Mouse (Mus musculus) myocyte (in vitro differentiated cells): Measurements from ENCODE around the gene Scfd2. TPM values are rescaled to one million over a fixed set of nuclear protein-coding genes. Genes with fewer than 3 reads are reported as not detected.

Source experiments
- H3K27me3 ChIP-seq: one replicate; pipeline ENCODE4 v1.6.1; 2011; ENCODE audit not compliant: control insufficient read depth, insufficient read depth, insufficient read length
- H3K36me3 ChIP-seq: one replicate; pipeline ENCODE4 v1.6.1; 2011; ENCODE audit not compliant: control insufficient read depth, insufficient read depth
- H3K4me2 ChIP-seq: one replicate; pipeline ENCODE4 v1.6.1; 2011; ENCODE audit warnings: low read depth, control low read depth
- H3K4me3 ChIP-seq: one replicate; pipeline ENCODE4 v1.5.1; 2011; ENCODE audit warnings: mild to moderate bottlenecking, control low read depth, moderate library complexity
- H3K79me2 ChIP-seq: one replicate; pipeline ENCODE4 v1.6.1; 2011; ENCODE audit not compliant: control insufficient read depth, insufficient read depth
- H3ac ChIP-seq: one replicate; pipeline ENCODE4 v1.6.1; 2011; ENCODE audit not compliant: control insufficient read depth, insufficient read length
- CEBPB ChIP-seq: IDR thresholded peaks from 2 replicates; pipeline ENCODE4 v1.6.1; 2011; ENCODE audit warnings: mild to moderate bottlenecking, moderate library complexity; ENCODE audit not compliant: poor library complexity, insufficient read depth, severe bottlenecking
- E2F4 ChIP-seq: IDR thresholded peaks from one replicate; pipeline ENCODE4 v1.6.1; 2011; ENCODE audit warnings: mild to moderate bottlenecking, control low read depth, moderate library complexity; ENCODE audit not compliant: insufficient read depth
- MAX ChIP-seq: IDR thresholded peaks from one replicate; pipeline ENCODE4 v1.6.1; 2011; ENCODE audit warnings: low read depth, mild to moderate bottlenecking, control low read depth
- MYOD1 ChIP-seq, 3 experiments: IDR thresholded peaks; one replicate each; pipeline ENCODE4 v1.6.1; 2011; ENCODE audit warnings: control low read depth in 2 of 3, low read depth in 2 of 3, mild to moderate bottlenecking in 2 of 3, moderate library complexity in 1 of 3; ENCODE audit not compliant: insufficient read length in 2 of 3, control insufficient read depth in 1 of 3
- MYOG ChIP-seq, 3 experiments: IDR thresholded peaks; one replicate each; pipeline ENCODE4 v1.6.1; 2011; ENCODE audit warnings: control low read depth in 2 of 3, low read depth in 2 of 3, mild to moderate bottlenecking in 2 of 3; ENCODE audit not compliant: insufficient read length in 2 of 3, control insufficient read depth in 1 of 3, insufficient read depth in 1 of 3
- POLR2A ChIP-seq: IDR thresholded peaks from one replicate; pipeline ENCODE4 v1.6.1; 2011; ENCODE audit warnings: low read depth, mild to moderate bottlenecking, control low read depth, moderate library complexity; ENCODE audit not compliant: insufficient read length
- POLR2AphosphoS2 ChIP-seq: IDR thresholded peaks from one replicate; pipeline ENCODE4 v1.6.1; 2011; ENCODE audit warnings: low read depth, control low read depth; ENCODE audit not compliant: insufficient read length
- REST ChIP-seq: IDR thresholded peaks from one replicate; pipeline ENCODE4 v1.6.1; 2011; ENCODE audit warnings: mild to moderate bottlenecking, control low read depth, moderate library complexity; ENCODE audit not compliant: insufficient read depth, insufficient read length
- SRF ChIP-seq: IDR thresholded peaks from one replicate; pipeline ENCODE4 v1.6.1; 2011; ENCODE audit warnings: low read depth; ENCODE audit not compliant: control insufficient read depth, insufficient read length
- TCF12 ChIP-seq: IDR thresholded peaks from one replicate; pipeline ENCODE4 v1.6.1; 2011; ENCODE audit warnings: mild to moderate bottlenecking, control low read depth; ENCODE audit not compliant: poor library complexity, insufficient read depth, severe bottlenecking
- TCF3 ChIP-seq: IDR thresholded peaks from one replicate; pipeline ENCODE4 v1.6.1; 2011; ENCODE audit warnings: low read depth, control low read depth; ENCODE audit not compliant: insufficient read length
- USF1 ChIP-seq: IDR thresholded peaks from one replicate; pipeline ENCODE4 v1.6.1; 2011; ENCODE audit warnings: low read depth, mild to moderate bottlenecking, control low read depth, moderate library complexity
- polyA plus RNA-seq: library from polyadenylated mRNA; unstranded; fragments of >200 nt; fragmentation: generic; extraction: Trizol; gene quantifications from one replicate; pipeline ENCODE4 v1.2.1, GENCODE M21; 2012; ENCODE audit warnings: missing spikeins

Scfd2 gene
- polyA plus RNA-seq, 1 experiment: 7.8 TPM

DNA sequence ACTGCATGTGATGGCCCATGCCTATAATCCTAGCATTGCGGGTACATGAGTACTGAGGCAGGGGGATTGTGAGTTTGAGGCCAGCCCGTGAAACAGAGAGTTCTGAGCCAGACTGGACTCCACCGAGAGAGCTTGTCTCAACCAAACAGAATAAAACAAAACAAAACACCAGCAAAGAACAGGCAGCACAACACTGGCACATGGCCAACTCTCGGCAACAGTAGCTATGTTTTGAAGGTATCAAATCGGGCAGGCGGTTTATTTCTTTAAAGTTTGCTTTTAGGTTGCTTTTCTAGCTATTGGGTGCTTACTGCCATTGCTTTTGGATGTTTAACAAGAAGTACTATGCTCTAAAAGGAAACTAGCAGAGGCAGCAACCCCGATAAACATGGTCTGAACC, 251.9 kb downstream of the Scfd2 start:
- no peaks in the 10 kb centered on the region for H3K36me3 ChIP-seq
- H3K4me3 ChIP-seq: no peak overlapping the region
- no peak for TF ChIP-seq TCF3
- no peak overlapping the region for H3K4me2 ChIP-seq
- no peaks in the 10 kb centered on the region for H3K27me3 ChIP-seq
- H3ac ChIP-seq: no peak overlapping the region
- no peaks in the 10 kb centered on the region for H3K79me2 ChIP-seq

GRCm38 (mm10) chr5:74278428-74278827, 253.1 kb downstream of the Scfd2 start:
- H3K4me2 ChIP-seq: no peak overlapping the region
- no peak overlapping the region for H3ac ChIP-seq
- no peaks in the 10 kb centered on the region for H3K36me3 ChIP-seq
- TF ChIP-seq CEBPB (no peak), TCF3 (no peak), SRF (no peak), MYOG (IDR thresholded peaks at IDR 0.05; ENCODE audit: control insufficient read depth in 1 of 3, insufficient read depth in 1 of 3, insufficient read length in 2 of 3, low read depth in 2 of 3) (no peak), TCF12 (no peak), E2F4 (no peak), USF1 (no peak), POLR2A (no peak), MYOD1 (IDR thresholded peaks at IDR 0.05; ENCODE audit: control insufficient read depth in 1 of 3, insufficient read length in 2 of 3, low read depth in 2 of 3) (no peak), POLR2AphosphoS2 (no peak), MAX (no peak), REST (no peak)
- no peaks in the 10 kb centered on the region for H3K27me3 ChIP-seq
- H3K79me2 ChIP-seq: no peaks in the 10 kb centered on the region
- H3K4me3 ChIP-seq: no peak overlapping the region

GRCm38 (mm10) chr5:74277712-74278111, 253.8 kb downstream of the Scfd2 start:
- TF ChIP-seq MYOG (IDR thresholded peaks at IDR 0.05; ENCODE audit: control insufficient read depth in 1 of 3, insufficient read depth in 1 of 3, insufficient read length in 2 of 3, low read depth in 2 of 3): no peak
- no peak for TF ChIP-seq POLR2A
- TF ChIP-seq MAX: no peak
- no peak for TF ChIP-seq REST
- no peak for TF ChIP-seq SRF
- TF ChIP-seq POLR2AphosphoS2: no peak
- TF ChIP-seq CEBPB: no peak
- TF ChIP-seq MYOD1 (IDR thresholded peaks at IDR 0.05; ENCODE audit: control insufficient read depth in 1 of 3, insufficient read length in 2 of 3, low read depth in 2 of 3): peak in 1 of 3 experiments; percentile 22
- no peak overlapping the region for H3ac ChIP-seq

DNA sequence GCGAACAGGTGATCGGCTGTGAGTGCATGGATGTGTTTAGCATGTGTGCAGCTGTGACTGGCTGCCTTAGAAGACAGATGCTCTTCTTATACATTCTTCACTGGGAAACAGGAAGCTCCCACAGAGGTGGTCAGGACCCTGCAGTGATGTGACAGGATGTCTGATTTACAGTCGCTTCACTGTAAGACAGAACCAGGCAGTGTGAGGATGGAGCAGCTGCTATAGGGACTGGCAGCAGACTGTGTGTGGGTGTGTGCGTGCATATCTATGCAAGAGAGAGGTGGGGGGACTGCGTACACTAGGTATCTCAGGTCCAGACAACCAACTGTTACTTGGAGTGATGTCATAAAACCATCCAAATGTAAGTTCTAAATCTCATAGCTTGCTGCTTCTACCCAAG, 254.3 kb downstream of the Scfd2 start:
- no peak overlapping the region for H3K4me3 ChIP-seq
- TF ChIP-seq MYOD1 (IDR thresholded peaks at IDR 0.05; ENCODE audit: control insufficient read depth in 1 of 3, insufficient read length in 2 of 3, low read depth in 2 of 3) (no peak), POLR2AphosphoS2 (no peak)
- H3K27me3 ChIP-seq: no peaks in the 10 kb centered on the region
- H3K36me3 ChIP-seq: no peaks in the 10 kb centered on the region
- H3ac ChIP-seq: no peak overlapping the region
- H3K79me2 ChIP-seq: no peaks in the 10 kb centered on the region
- no peak overlapping the region for H3K4me2 ChIP-seq

More at GRCm38 (mm10) chr5:74277712-74278111, 253.8 kb downstream of the Scfd2 start:
- no peak overlapping the region for H3K4me3 ChIP-seq
- H3K36me3 ChIP-seq: no peaks in the 10 kb centered on the region
- H3K4me2 ChIP-seq: no peak overlapping the region
- H3K27me3 ChIP-seq: no peaks in the 10 kb centered on the region
- no peaks in the 10 kb centered on the region for H3K79me2 ChIP-seq

DNA sequence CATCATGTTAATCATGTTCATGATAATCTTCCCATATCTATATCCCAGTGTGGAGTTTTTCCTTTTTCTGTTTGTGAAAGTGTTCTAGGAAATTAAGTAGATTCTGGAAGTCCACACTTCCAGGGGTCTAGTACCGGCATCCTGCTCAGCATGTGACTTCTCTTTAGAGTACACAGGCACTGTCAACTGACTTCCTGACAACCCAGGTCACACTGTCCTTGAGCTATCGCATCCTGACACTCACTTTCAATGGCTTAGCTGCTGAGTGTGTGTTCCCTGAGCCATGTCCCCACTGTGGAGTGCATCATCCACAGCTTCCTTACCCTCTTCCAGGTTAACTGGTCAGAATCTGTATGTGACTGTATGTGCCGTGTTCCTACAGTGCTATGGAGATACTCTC, 258.2 kb downstream of the Scfd2 start:
- TF ChIP-seq CEBPB: no peak
- TF ChIP-seq MAX: no peak
- TF ChIP-seq TCF12: no peak
- TF ChIP-seq MYOD1 (IDR thresholded peaks at IDR 0.05; ENCODE audit: control insufficient read depth in 1 of 3, insufficient read length in 2 of 3, low read depth in 2 of 3): no peak
- no peak for TF ChIP-seq REST
- TF ChIP-seq USF1: no peak
- TF ChIP-seq MYOG (IDR thresholded peaks at IDR 0.05; ENCODE audit: control insufficient read depth in 1 of 3, insufficient read depth in 1 of 3, insufficient read length in 2 of 3, low read depth in 2 of 3): no peak
- TF ChIP-seq E2F4: no peak
- no peak for TF ChIP-seq POLR2AphosphoS2
- no peaks in the 10 kb centered on the region for H3K36me3 ChIP-seq
- H3K79me2 ChIP-seq: no peaks in the 10 kb centered on the region
- H3K4me3 ChIP-seq: no peak overlapping the region
- H3K4me2 ChIP-seq: no peak overlapping the region
- no peaks in the 10 kb centered on the region for H3K27me3 ChIP-seq
- no peak overlapping the region for H3ac ChIP-seq
